Mouse (Mus musculus): Measurements from ENCODE around the gene Rprd1b. TPM values are rescaled to one million over a fixed set of nuclear protein-coding genes. Genes with fewer than 3 reads are reported as not detected.

Rprd1b gene
- polyA plus RNA-seq, 1 experiment from 2014 or later, result 48.9 TPM

DNA sequence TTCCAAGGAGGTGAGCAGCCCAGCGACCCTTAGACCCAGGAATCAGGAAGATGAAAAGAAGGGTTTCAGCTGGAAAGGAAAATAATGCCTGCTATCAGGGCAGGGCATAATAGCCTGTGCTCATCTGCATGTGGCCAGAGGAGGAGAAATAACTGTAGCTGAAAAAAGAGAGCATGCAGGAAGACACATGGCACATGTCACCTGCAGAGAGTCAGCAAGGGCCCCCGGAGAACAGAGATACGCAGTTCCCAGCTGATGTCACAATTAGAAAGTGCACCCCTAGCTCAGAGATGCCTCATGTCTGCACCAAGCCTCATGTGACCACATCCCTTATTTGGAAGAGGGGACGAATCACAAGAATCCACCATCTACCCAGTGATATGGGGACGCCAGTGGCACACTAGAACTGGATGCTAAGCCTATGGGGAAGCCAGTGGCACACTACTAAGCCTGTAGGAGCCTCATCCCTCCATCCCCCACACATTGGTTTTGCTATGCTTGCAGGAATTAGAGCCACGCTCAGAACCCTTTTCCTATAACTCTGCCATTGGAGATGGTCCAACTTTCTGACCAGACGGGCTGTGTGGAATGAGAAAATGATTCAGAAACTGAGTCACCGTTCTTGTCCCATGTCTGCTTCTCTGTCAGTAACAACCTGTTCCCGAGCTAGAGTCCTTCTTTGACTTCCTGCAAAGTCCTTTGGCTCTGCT, 139.4 kb downstream of the Rprd1b start:
- WGBS, result 64% methylated on average over 9 of the region's 9 CpGs
- H3K9me3 ChIP-seq (replicated peaks), result no peaks in the 10 kb centered on the region
- no peak overlapping the region for H3K4me3 ChIP-seq (replicated peaks)
- no peaks in the 10 kb centered on the region for H3K36me3 ChIP-seq
- no peak overlapping the region for H3K4me2 ChIP-seq
- H3K27me3 ChIP-seq, result no peaks in the 10 kb centered on the region
- H3K9ac ChIP-seq, result no peak overlapping the region
- peaks cover 42% of the 10 kb centered on the region for H3K4me1 ChIP-seq
- ATAC-seq (replicated peaks; ENCODE audit: low FRiP score), result no peak
- H3K27ac ChIP-seq, result peak overlapping the region; percentile 42; the same call in 1 of the 2 replicates

DNA sequence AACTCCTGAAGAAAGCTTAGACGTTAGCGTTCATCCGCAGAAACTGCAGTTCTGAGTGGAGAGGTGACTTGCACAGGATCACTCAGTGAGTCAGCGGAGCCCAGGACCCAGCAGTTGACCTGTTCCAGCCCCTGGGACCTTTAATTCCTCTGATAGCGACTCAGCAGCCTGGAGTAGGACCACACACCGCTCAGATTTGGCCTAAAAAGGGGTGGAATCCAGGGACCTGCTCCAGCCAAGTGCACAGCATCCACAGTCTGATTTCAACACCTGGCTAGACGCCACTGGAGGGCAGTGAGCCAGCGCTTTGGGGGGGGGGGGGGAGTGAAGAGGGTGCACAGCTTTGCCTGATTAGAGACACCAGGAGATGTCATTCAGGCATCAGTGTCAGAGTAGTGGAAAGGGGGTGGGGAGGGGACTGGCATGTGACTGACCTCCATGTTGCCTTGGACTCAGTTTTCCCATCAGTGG, 140.5 kb downstream of the Rprd1b start:
- ATAC-seq (replicated peaks; ENCODE audit: low FRiP score), result peak; percentile 57
- H3K9me3 ChIP-seq (replicated peaks), result no peaks in the 10 kb centered on the region
- H3K4me1 ChIP-seq, result peaks cover 35% of the 10 kb centered on the region
- H3K9ac ChIP-seq, result no peak overlapping the region
- H3K4me2 ChIP-seq, result no peak overlapping the region
- no peaks in the 10 kb centered on the region for H3K27me3 ChIP-seq
- H3K36me3 ChIP-seq, result no peaks in the 10 kb centered on the region
- H3K4me3 ChIP-seq (replicated peaks), result no peak overlapping the region
- no peak overlapping the region for H3K27ac ChIP-seq
- WGBS, result 52% methylated on average over 8 of the region's 8 CpGs

DNA sequence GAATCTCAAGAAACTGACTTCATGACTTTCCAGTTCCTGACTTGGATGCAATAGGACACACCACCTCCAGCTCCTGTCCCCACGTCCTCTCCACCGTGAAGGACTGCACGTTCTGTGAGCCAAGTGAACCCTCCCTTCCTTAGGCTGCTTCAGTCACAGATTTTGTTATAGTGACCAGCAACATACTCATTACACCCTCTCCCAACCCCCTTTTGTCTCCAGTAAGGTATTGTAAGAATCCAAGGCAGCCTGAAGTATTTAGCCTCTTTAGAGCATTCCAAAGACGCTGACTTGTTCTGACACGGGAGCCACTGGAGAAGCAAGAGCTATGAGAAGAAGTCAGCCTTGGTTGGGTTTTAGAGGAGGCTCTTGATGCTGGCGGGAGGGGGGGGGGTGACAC, 141.1 kb downstream of the Rprd1b start:
- Histone ChIP-seq H3K4me2 (no peak overlapping the region), H3K9me3 (replicated peaks) (no peaks in the 10 kb centered on the region), H3K36me3 (no peaks in the 10 kb centered on the region), H3K27ac (no peak overlapping the region), H3K27me3 (no peaks in the 10 kb centered on the region), H3K4me1 (peaks cover 39% of the 10 kb centered on the region), H3K9ac (no peak overlapping the region), H3K4me3 (replicated peaks) (no peak overlapping the region)
- WGBS, result 76% methylated on average over 6 of the region's 6 CpGs
- ATAC-seq (replicated peaks; ENCODE audit: low FRiP score), result no peak

DNA sequence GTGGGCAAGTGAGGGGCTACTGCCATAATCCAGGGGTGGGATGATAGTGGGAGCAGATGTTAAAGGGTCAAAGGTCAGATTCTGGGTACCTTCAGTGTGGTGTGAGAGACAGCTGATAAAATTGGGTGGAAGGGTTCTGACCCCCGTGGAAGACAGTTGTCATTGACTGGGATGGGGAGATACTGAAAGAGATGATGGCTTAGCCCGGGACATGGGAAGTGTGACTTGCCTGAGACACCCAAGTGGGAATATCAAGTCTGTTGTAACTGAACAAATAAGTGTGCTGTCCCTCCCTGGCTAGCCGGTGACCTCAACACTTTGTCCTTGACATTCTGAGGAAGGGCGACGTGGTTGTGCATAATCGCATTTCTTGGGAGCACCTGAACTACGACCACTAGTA, 141.5 kb downstream of the Rprd1b start:
- Histone ChIP-seq H3K36me3 (no peaks in the 10 kb centered on the region), H3K27ac (no peak overlapping the region), H3K27me3 (no peaks in the 10 kb centered on the region), H3K4me2 (no peak overlapping the region), H3K9ac (no peak overlapping the region), H3K4me3 (replicated peaks) (no peak overlapping the region), H3K9me3 (replicated peaks) (no peaks in the 10 kb centered on the region), H3K4me1 (peaks cover 41% of the 10 kb centered on the region)
- WGBS, result 86% methylated on average over 7 of the region's 7 CpGs
- no peak for ATAC-seq (replicated peaks; ENCODE audit: low FRiP score)

DNA sequence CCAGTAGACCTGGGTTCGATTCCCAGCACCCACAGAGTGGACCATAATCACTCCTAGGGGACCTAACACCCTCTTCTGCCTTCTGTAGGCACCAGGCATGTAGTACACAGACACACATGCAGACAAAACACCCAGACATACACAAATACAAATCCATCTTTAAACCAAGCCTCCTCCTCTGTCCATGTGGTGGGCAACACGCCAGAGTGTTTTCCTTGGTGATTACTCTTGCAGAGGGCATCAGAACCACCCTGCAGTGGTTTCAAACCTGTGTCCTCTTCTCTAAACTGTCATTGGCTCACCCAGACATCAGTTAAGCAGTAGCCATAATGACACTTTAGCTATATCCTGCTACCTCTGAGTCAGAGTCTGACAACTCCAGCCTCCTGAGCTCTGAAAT, 142.1 kb downstream of the Rprd1b start:
- no peak overlapping the region for H3K4me2 ChIP-seq
- no peaks in the 10 kb centered on the region for H3K9me3 ChIP-seq (replicated peaks)
- H3K27me3 ChIP-seq, result no peaks in the 10 kb centered on the region
- 88% methylated on average over 2 of the region's 2 CpGs for WGBS
- no peaks in the 10 kb centered on the region for H3K36me3 ChIP-seq
- H3K9ac ChIP-seq, result no peak overlapping the region
- peaks cover 44% of the 10 kb centered on the region for H3K4me1 ChIP-seq
- H3K4me3 ChIP-seq (replicated peaks), result no peak overlapping the region
- H3K27ac ChIP-seq, result no peak overlapping the region
- ATAC-seq (replicated peaks; ENCODE audit: low FRiP score), result no peak

DNA sequence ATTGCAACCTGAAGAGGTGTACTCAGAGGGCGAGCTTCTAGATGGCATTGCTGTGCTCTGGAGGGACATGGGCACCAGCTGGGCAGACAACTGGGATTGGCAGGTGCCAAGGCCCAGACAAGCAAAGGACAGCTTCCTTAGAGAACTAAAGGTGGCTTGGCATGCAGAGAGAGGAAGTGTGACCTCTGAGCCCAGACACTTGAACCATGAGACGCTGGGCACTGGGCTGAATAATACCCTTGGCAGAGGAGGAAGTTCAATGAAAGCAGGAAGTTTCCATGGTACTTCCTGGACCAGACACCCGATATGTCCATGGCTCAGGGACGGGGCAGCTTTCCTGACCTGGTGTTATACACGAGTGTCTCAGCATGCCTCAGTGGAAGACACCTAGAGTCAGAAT, 146.1 kb downstream of the Rprd1b start:
- no peak for ATAC-seq (replicated peaks; ENCODE audit: low FRiP score)
- 69% methylated on average over 5 of the region's 5 CpGs for WGBS
- Histone ChIP-seq H3K4me1 (peaks cover 43% of the 10 kb centered on the region), H3K9ac (no peak overlapping the region), H3K4me3 (replicated peaks) (no peak overlapping the region), H3K4me2 (no peak overlapping the region), H3K9me3 (replicated peaks) (no peaks in the 10 kb centered on the region), H3K36me3 (no peaks in the 10 kb centered on the region), H3K27ac (no peak overlapping the region), H3K27me3 (no peaks in the 10 kb centered on the region)

DNA sequence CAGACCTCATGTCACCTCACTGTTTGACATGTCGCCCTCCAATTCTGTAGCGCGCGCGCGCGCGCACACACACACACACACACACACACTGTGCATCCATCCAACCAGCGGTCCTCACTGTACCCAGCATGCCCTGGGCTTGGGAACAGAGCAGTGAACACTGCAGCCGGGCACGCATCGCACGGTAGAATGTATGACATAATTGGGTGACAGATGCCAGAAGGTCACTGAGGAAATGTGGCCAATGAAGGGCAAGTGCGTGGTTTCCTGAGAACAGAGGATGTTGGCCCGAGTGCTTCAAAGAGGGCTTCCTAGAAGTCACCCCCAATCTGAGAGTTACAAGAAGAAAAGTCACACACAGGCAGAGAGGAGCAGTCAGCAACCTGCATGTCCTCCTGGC, 146.7 kb downstream of the Rprd1b start:
- Histone ChIP-seq H3K36me3 (no peaks in the 10 kb centered on the region), H3K4me2 (no peak overlapping the region), H3K9ac (no peak overlapping the region), H3K4me1 (peaks cover 48% of the 10 kb centered on the region), H3K27ac (no peak overlapping the region), H3K27me3 (no peaks in the 10 kb centered on the region), H3K4me3 (replicated peaks) (no peak overlapping the region), H3K9me3 (replicated peaks) (no peaks in the 10 kb centered on the region)
- ATAC-seq (replicated peaks; ENCODE audit: low FRiP score), result no peak
- 82% methylated on average over 15 of the region's 15 CpGs for WGBS

DNA sequence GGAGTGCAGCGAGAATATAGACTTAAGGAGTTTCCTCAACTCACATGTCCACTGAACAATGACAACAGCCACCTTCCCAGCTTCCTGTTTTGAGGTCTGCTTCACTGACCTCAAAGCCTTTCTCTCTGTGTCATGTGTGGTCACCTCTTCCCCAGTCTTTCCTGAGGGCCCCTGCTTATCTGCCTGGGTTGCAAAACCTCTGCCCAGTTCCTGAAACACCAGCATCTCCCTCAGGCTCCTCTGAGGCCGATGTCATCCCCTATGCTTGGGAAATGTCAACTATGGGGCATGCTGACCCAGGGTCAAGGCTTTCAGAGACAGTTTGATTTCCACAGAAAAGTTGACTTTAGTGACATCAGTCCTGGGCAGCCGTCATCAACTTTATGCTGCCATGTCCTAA, 147.1 kb downstream of the Rprd1b start:
- H3K9ac ChIP-seq, result no peak overlapping the region
- H3K27me3 ChIP-seq, result no peaks in the 10 kb centered on the region
- H3K36me3 ChIP-seq, result no peaks in the 10 kb centered on the region
- no peak overlapping the region for H3K27ac ChIP-seq
- WGBS, result 60% methylated on average over 3 of the region's 3 CpGs
- no peak overlapping the region for H3K4me3 ChIP-seq (replicated peaks)
- no peaks in the 10 kb centered on the region for H3K9me3 ChIP-seq (replicated peaks)
- no peak for ATAC-seq (replicated peaks; ENCODE audit: low FRiP score)
- no peak overlapping the region for H3K4me2 ChIP-seq
- H3K4me1 ChIP-seq, result peaks cover 52% of the 10 kb centered on the region

DNA sequence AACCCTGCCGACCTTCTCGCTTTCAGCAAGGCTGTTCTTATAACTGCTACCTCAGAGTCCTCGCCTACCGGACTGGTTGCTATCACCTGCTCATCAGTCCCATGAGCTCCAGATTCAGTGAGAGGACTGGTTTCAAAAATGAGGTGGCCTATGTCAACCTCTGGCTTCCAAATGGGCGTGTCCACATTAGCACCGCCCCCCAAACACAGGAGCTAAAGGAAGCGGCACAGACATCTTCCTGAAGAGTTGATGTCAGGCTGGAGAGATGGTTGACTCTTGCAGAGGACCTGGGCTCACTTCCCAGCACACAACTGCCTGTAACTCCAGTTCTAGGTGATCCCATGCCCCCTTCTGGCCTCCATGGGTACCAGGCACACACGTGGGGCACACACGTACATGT, 148.5 kb downstream of the Rprd1b start:
- Histone ChIP-seq H3K4me1 (peaks cover 52% of the 10 kb centered on the region), H3K4me2 (no peak overlapping the region), H3K27ac (no peak overlapping the region), H3K9me3 (replicated peaks) (no peaks in the 10 kb centered on the region), H3K4me3 (replicated peaks) (no peak overlapping the region), H3K36me3 (no peaks in the 10 kb centered on the region), H3K9ac (no peak overlapping the region), H3K27me3 (no peaks in the 10 kb centered on the region)
- no peak for ATAC-seq (replicated peaks; ENCODE audit: low FRiP score)
- WGBS, result 93% methylated on average over 9 of the region's 9 CpGs

DNA sequence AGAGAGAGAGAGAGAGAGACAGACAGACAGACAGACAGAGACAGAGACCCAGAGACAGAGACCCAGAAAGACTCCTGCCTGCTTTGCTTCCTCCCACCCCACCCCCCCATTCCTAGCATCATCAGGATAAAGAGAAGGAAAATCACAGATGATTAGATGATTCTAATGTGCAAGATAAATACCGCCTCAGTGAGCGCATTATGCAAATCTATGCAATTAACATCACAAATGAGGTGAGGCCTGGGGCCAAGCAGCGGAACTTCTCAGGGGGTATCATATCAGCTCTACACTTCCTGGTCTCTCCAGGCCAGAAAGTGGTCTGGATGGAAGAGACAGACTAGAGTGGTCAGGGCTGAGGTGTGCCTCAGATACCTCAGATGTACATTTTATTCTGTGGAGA, 149.3 kb downstream of the Rprd1b start:
- Histone ChIP-seq H3K27ac (no peak overlapping the region), H3K36me3 (no peaks in the 10 kb centered on the region), H3K4me1 (peaks cover 52% of the 10 kb centered on the region), H3K4me2 (no peak overlapping the region), H3K9ac (no peak overlapping the region), H3K27me3 (no peaks in the 10 kb centered on the region), H3K9me3 (replicated peaks) (no peaks in the 10 kb centered on the region), H3K4me3 (replicated peaks) (no peak overlapping the region)
- ATAC-seq (replicated peaks; ENCODE audit: low FRiP score), result no peak
- WGBS, result 76% methylated on average over 3 of the region's 3 CpGs

DNA sequence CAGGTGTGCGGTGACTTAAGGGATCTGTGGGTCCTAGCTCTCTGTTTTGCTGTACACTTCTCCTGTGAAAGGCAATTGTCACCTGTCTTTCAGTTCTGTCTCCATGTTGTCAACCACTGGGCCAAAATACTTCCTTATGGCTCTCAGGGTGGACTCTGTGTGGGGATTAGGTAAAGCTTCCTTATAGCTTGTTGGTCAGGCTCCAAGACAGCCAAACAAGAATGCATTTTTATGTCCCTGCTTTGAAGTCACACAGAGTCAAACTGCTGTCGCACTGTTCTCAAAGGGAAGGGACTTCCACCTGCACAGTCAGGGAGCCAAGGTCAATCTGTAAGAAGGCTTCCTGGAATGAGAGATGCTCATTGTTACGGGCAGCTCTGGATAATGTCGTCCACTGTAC, 149.8 kb downstream of the Rprd1b start:
- Histone ChIP-seq H3K36me3 (no peaks in the 10 kb centered on the region), H3K4me1 (peaks cover 52% of the 10 kb centered on the region), H3K9me3 (replicated peaks) (no peaks in the 10 kb centered on the region), H3K27me3 (no peaks in the 10 kb centered on the region), H3K4me2 (no peak overlapping the region), H3K4me3 (replicated peaks) (no peak overlapping the region), H3K9ac (no peak overlapping the region), H3K27ac (peak overlapping the region; percentile 86)
- ATAC-seq (replicated peaks; ENCODE audit: low FRiP score), result no peak
- WGBS, result 73% methylated on average over 4 of the region's 4 CpGs

DNA sequence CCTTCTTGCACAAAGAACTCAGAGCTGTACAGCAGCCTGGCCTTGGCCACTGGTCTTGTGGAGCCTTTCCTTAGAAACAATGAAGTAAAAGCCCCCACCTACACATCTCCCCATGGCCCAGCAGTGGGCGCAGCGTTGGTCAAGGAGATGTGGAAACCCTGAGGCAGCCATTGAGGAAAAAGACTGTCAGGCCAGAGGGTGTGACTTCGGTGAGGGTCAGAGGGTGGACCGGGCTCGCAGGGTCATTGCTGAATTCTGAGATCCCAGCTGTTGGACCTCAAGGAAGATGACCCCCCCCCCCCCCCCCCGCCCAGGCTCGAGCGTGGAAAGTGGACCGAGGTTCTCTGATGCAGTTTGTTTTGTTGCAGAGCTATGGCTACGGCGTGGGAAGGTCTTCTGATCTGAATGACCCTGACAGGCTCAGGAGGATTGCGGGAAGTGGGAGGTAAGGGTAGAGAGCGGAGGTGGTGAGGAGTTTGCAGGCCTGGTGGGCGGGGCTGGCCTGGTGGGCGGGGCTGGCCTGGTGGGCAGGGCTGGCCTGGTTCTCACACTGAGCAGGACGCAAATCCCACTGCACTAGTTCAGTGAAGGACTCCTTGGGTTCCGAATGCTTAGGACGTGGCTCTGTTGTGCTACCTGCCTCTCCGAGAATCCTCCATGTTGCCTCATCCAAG, 150.5 kb downstream of the Rprd1b start:
- Histone ChIP-seq H3K27me3 (no peaks in the 10 kb centered on the region), H3K4me3 (replicated peaks) (peak overlapping the region; percentile 40), H3K9me3 (replicated peaks) (no peaks in the 10 kb centered on the region), H3K4me2 (peak overlapping the region; percentile 67), H3K36me3 (no peaks in the 10 kb centered on the region), H3K4me1 (peaks cover 52% of the 10 kb centered on the region), H3K27ac (peak overlapping the region; percentile 86), H3K9ac (peak overlapping the region; percentile 27)
- WGBS, result 4% methylated on average over 18 of the region's 19 CpGs
- ATAC-seq (replicated peaks; ENCODE audit: low FRiP score), result peak; percentile 94

All from kidney, embryonic 15.5 days (tissue).